Mouse (Mus musculus): Measurements from ENCODE around the gene Idh3b. TPM values are rescaled to one million over a fixed set of nuclear protein-coding genes. Genes with fewer than 3 reads are reported as not detected.

Idh3b gene
- 100 to 1,000 TPM; 421 to 428 TPM for total RNA-seq (2021)
- long read RNA-seq, experiment 1, transcript Idh3b-201 (12 exons, 1,616 nt): major isoform, 356 of 565 reads
- long read RNA-seq, experiment 1, partial matches to known transcripts: 44 of 565 reads
- long read RNA-seq, experiment 1, other reads (novel, unspliced or antisense): 165 of 565 reads
- long read RNA-seq, experiment 2, transcript Idh3b-201 (12 exons, 1,616 nt): major isoform, 145 of 217 reads
- long read RNA-seq, experiment 2, partial matches to known transcripts: 45 of 217 reads
- long read RNA-seq, experiment 2, other reads (novel, unspliced or antisense): 27 of 217 reads

- DNase-seq: peak; percentile 94 to 95
These were observed at the start of gene Idh3b for GRCm38 (mm10) chr2:130283854-130284654. Gene Idh3b (minus strand): TSS chr2:130284547.

GRCm38 (mm10) chr2:130329502-130329901 is 45.2 kb upstream of the Idh3b start:
- DNase-seq: no peak

- no peak for DNase-seq
These were observed 42.7 kb upstream of the Idh3b start for GRCm38 (mm10) chr2:130327057-130327456.

GRCm38 (mm10) chr2:130303014-130303413 is 18.7 kb upstream of the Idh3b start:
- no peak for DNase-seq

- DNase-seq: no peak
These were observed 13.2 kb upstream of the Idh3b start for GRCm38 (mm10) chr2:130297580-130297979.

GRCm38 (mm10) chr2:130296134-130296745 is 11.9 kb upstream of the Idh3b start:
- no peak for DNase-seq

GRCm38 (mm10) chr2:130295331-130296133 is 11.2 kb upstream of the Idh3b start:
- peak; percentile 60 to 77 for DNase-seq

GRCm38 (mm10) chr2:130294936-130295277 is 10.6 kb upstream of the Idh3b start, which contains the start of gene Ebf4:
Gene Ebf4 (plus strand): TSS chr2:130295169.
- DNase-seq: peak; percentile 66 to 81

GRCm38 (mm10) chr2:130294218-130294935 is 10.0 kb upstream of the Idh3b start:
- DNase-seq: no peak

GRCm38 (mm10) chr2:130293486-130293885 is 9.1 kb upstream of the Idh3b start:
- no peak for DNase-seq

GRCm38 (mm10) chr2:130293009-130293408 is 8.7 kb upstream of the Idh3b start:
- DNase-seq: no peak

- peak; percentile 65 to 77 for DNase-seq
These were observed 7.1 kb upstream of the Idh3b start for GRCm38 (mm10) chr2:130291434-130291833.

GRCm38 (mm10) chr2:130289086-130289485 is 4.7 kb upstream of the Idh3b start:
- no peak for DNase-seq

- DNase-seq: no peak
These were observed 3.5 kb downstream of the Idh3b start for GRCm38 (mm10) chr2:130280818-130281217.

GRCm38 (mm10) chr2:130280224-130280623 is 4.1 kb downstream of the Idh3b start:
- no peak for DNase-seq

- DNase-seq: no peak
These were observed 4.7 kb downstream of the Idh3b start for GRCm38 (mm10) chr2:130279600-130280091.

GRCm38 (mm10) chr2:130275649-130276048 is 8.7 kb downstream of the Idh3b start:
- DNase-seq: peak; percentile 64 to 74

GRCm38 (mm10) chr2:130274862-130275261 is 9.5 kb downstream of the Idh3b start:
- DNase-seq: no peak

- DNase-seq: peak; percentile 98 to 99
These were observed 10.0 kb downstream of the Idh3b start, which contains the start of gene Nop56 for GRCm38 (mm10) chr2:130274149-130274861. Gene Nop56 (plus strand): TSS chr2:130274430.

GRCm38 (mm10) chr2:130273732-130274131 is 10.6 kb downstream of the Idh3b start:
- DNase-seq: peak; percentile 47 to 48
